In genomic region chr12:77225727-77226126, GRCm38 (mm10) we compare ENCODE assay signal across 18 mouse cellular contexts.
"Had no signal": no experiment of that assay in that cellular context is flagged by ENCODE, and none has a peak within 500 bp of the region (broad histone marks: within the 10 kb centered on the region; RNA-seq: fewer than 3 reads in every experiment).

No protein-coding gene starts in this region.

- H3K27ac ChIP-seq: midbrain, embryonic 10.5 days; midbrain, embryonic 12.5 days; neural tube, embryonic 13.5 days; neural tube, embryonic 15.5 days had no signal

- H3K27me3 ChIP-seq: midbrain, embryonic 12.5 days; neural tube, embryonic 13.5 days; neural tube, embryonic 15.5 days had no signal

- DNase-seq: lung, adult 18-20 months; lung, embryonic 14.5 days; lung, postnatal 10 days; lung, postnatal 4 days; midbrain, embryonic 14.5 days; right cerebral cortex, adult 18-20 months; right cerebral cortex, postnatal 25 days; right cerebral cortex, postnatal 4 days; spleen, adult 18-20 months; thymus, adult 18-20 months; thymus, postnatal 14 days; thymus, postnatal 36 days had no signal

- ATAC-seq: midbrain, embryonic 16.5 days had no signal

- H3K36me3 ChIP-seq: midbrain, embryonic 10.5 days; midbrain, embryonic 12.5 days; neural tube, embryonic 13.5 days; neural tube, embryonic 15.5 days had no signal

- H3K4me2 ChIP-seq: lung, embryonic 14.5 days; midbrain, embryonic 12.5 days; neural tube, embryonic 13.5 days; neural tube, embryonic 15.5 days had no signal

- H3K4me1 ChIP-seq: midbrain, embryonic 10.5 days; midbrain, embryonic 12.5 days; neural tube, embryonic 13.5 days; neural tube, embryonic 15.5 days had no signal

- H3K9me3 ChIP-seq: midbrain, embryonic 10.5 days; midbrain, embryonic 12.5 days; neural tube, embryonic 13.5 days; neural tube, embryonic 15.5 days had no signal

- H3K4me3 ChIP-seq: midbrain, embryonic 10.5 days; midbrain, embryonic 12.5 days; myocyte; neural tube, embryonic 13.5 days; neural tube, embryonic 15.5 days had no signal

- H3K9ac ChIP-seq: lung, embryonic 14.5 days; midbrain, embryonic 12.5 days; neural tube, embryonic 13.5 days; neural tube, embryonic 15.5 days had no signal
